Mouse (Mus musculus): ENCODE measurements around the gene Arhgap19. TPM values are rescaled to one million over a fixed set of nuclear protein-coding genes. Genes with fewer than 3 reads are reported as not detected.

Arhgap19 gene
- total and polyA plus RNA-seq, 3 experiments: 20.4 to 36.8 (median 30.1) TPM

Other genes starting within 250 kb of the Arhgap19 start
- gene Gm340, start 219.7 kb downstream of the Arhgap19 start, total RNA-seq (2012; rRNA removed): 5.3 and 6.2 TPM in 2 replicates
- 2.6 and 3.3 TPM in 2 replicates for gene Gm340, start 219.7 kb downstream of the Arhgap19 start, total RNA-seq (2014; rRNA removed)
- gene Gm340, start 219.7 kb downstream of the Arhgap19 start, polyA plus RNA-seq (2012; ENCODE audit: insufficient read length, low read depth): 4.5 TPM in 2 replicates
- gene Slit1, start 58.4 kb downstream of the Arhgap19 start, total RNA-seq (2012; rRNA removed): 0.21 and 0.30 TPM in 2 replicates
- gene Slit1, start 58.4 kb downstream of the Arhgap19 start, total RNA-seq (2014; rRNA removed): 0.05 TPM in 1 of 2 replicates, not detected in the other
- gene Slit1, start 58.4 kb downstream of the Arhgap19 start, polyA plus RNA-seq (2012; ENCODE audit: insufficient read length, low read depth): 0.16 TPM in 1 of 2 replicates, not detected in the other
- gene Frat1, start 27.9 kb upstream of the Arhgap19 start, total RNA-seq (2012; rRNA removed): 0.80 and 2.0 TPM in 2 replicates
- gene Frat1, start 27.9 kb upstream of the Arhgap19 start, total RNA-seq (2014; rRNA removed): 0.70 and 0.96 TPM in 2 replicates
- gene Frat1, start 27.9 kb upstream of the Arhgap19 start, polyA plus RNA-seq (2012; ENCODE audit: insufficient read length, low read depth): 0.64 and 0.94 TPM in 2 replicates
- gene Frat2, start 46.1 kb upstream of the Arhgap19 start, total RNA-seq (2012; rRNA removed): 0.67 and 1.0 TPM in 2 replicates
- gene Frat2, start 46.1 kb upstream of the Arhgap19 start, total RNA-seq (2014; rRNA removed): 0.55 and 0.68 TPM in 2 replicates
- 1.2 and 1.3 TPM in 2 replicates for gene Frat2, start 46.1 kb upstream of the Arhgap19 start, polyA plus RNA-seq (2012; ENCODE audit: insufficient read length, low read depth)
- 42.5 and 58.0 TPM in 2 replicates for gene Rrp12, start 94.1 kb upstream of the Arhgap19 start, total RNA-seq (2012; rRNA removed)
- gene Rrp12, start 94.1 kb upstream of the Arhgap19 start, total RNA-seq (2014; rRNA removed): 20.1 and 22.0 TPM in 2 replicates
- gene Rrp12, start 94.1 kb upstream of the Arhgap19 start, polyA plus RNA-seq (2012; ENCODE audit: insufficient read length, low read depth): 62.4 and 64.3 TPM in 2 replicates
- gene Pgam1, start 109.9 kb upstream of the Arhgap19 start, total RNA-seq (2012; rRNA removed): 736 and 928 TPM in 2 replicates
- gene Pgam1, start 109.9 kb upstream of the Arhgap19 start, total RNA-seq (2014; rRNA removed): 1,480 and 1,507 TPM in 2 replicates
- 870 and 932 TPM in 2 replicates for gene Pgam1, start 109.9 kb upstream of the Arhgap19 start, polyA plus RNA-seq (2012; ENCODE audit: insufficient read length, low read depth)
- 56.6 and 70.0 TPM in 2 replicates for gene Exosc1, start 131.4 kb upstream of the Arhgap19 start, total RNA-seq (2012; rRNA removed)
- 68.6 and 72.6 TPM in 2 replicates for gene Exosc1, start 131.4 kb upstream of the Arhgap19 start, total RNA-seq (2014; rRNA removed)
- 109 TPM in 2 replicates for gene Exosc1, start 131.4 kb upstream of the Arhgap19 start, polyA plus RNA-seq (2012; ENCODE audit: insufficient read length, low read depth)
- gene Zdhhc16, start 131.4 kb upstream of the Arhgap19 start, total RNA-seq (2012; rRNA removed): 45.5 and 49.6 TPM in 2 replicates
- gene Zdhhc16, start 131.4 kb upstream of the Arhgap19 start, total RNA-seq (2014; rRNA removed): 29.9 and 30.3 TPM in 2 replicates
- gene Zdhhc16, start 131.4 kb upstream of the Arhgap19 start, polyA plus RNA-seq (2012; ENCODE audit: insufficient read length, low read depth): 51.1 and 54.3 TPM in 2 replicates
- 26.2 and 32.1 TPM in 2 replicates for gene Mms19, start 179.1 kb upstream of the Arhgap19 start, total RNA-seq (2012; rRNA removed)
- gene Mms19, start 179.1 kb upstream of the Arhgap19 start, total RNA-seq (2014; rRNA removed): 34.4 and 43.3 TPM in 2 replicates
- gene Mms19, start 179.1 kb upstream of the Arhgap19 start, polyA plus RNA-seq (2012; ENCODE audit: insufficient read length, low read depth): 36.5 and 46.3 TPM in 2 replicates
- gene Ubtd1, start 179.7 kb upstream of the Arhgap19 start, total RNA-seq (2012; rRNA removed): 3.1 and 3.6 TPM in 2 replicates
- gene Ubtd1, start 179.7 kb upstream of the Arhgap19 start, total RNA-seq (2014; rRNA removed): 3.1 and 3.4 TPM in 2 replicates
- 5.5 and 5.8 TPM in 2 replicates for gene Ubtd1, start 179.7 kb upstream of the Arhgap19 start, polyA plus RNA-seq (2012; ENCODE audit: insufficient read length, low read depth)
- not detected in 2 replicates for gene Ankrd2, start 234.0 kb upstream of the Arhgap19 start, total RNA-seq (2012; rRNA removed)
- not detected in 2 replicates for gene Ankrd2, start 234.0 kb upstream of the Arhgap19 start, total RNA-seq (2014; rRNA removed)
- gene Ankrd2, start 234.0 kb upstream of the Arhgap19 start, polyA plus RNA-seq (2012; ENCODE audit: insufficient read length, low read depth): not detected in 2 replicates
- not detected in 2 replicates for gene Hoga1, start 243.6 kb upstream of the Arhgap19 start, total RNA-seq (2012; rRNA removed)
- gene Hoga1, start 243.6 kb upstream of the Arhgap19 start, total RNA-seq (2014; rRNA removed): not detected in 2 replicates
- gene Hoga1, start 243.6 kb upstream of the Arhgap19 start, polyA plus RNA-seq (2012; ENCODE audit: insufficient read length, low read depth): not detected in 2 replicates

All from CH12.LX (cell line).